Mouse (Mus musculus): ENCODE data around the gene Prss28. TPM values are rescaled to one million over a fixed set of nuclear protein-coding genes. Genes with fewer than 3 reads are reported as not detected.

The Prss28 gene
- polyA plus RNA-seq, 1 experiment from 2014 or later, result not detected

- H3K36me3 ChIP-seq (ENCODE audit: control insufficient read depth, insufficient read depth, low read length), result no peaks in the 10 kb centered on the region
- no peak overlapping the region for H3K4me3 ChIP-seq (replicated peaks; ENCODE audit: low read length)
- 67% methylated on average over 9 of the region's 9 CpGs for WGBS
- H3K4me2 ChIP-seq (ENCODE audit: low read depth, low read length), result no peak overlapping the region
- no peak overlapping the region for H3K9ac ChIP-seq (ENCODE audit: low read length)
- peaks cover 2% of the 10 kb centered on the region; the same call in 1 of the 2 replicates for H3K27me3 ChIP-seq (ENCODE audit: control insufficient read depth, insufficient read depth, low read length)
- no peak overlapping the region for H3K27ac ChIP-seq (ENCODE audit: low read length)
- no peaks in the 10 kb centered on the region for H3K9me3 ChIP-seq (replicated peaks; ENCODE audit: control insufficient read depth, low read length)
- no peak for ATAC-seq (ENCODE audit: insufficient read depth, low FRiP score)
- H3K4me1 ChIP-seq (ENCODE audit: control insufficient read depth, insufficient read depth, low read length), result no peaks in the 10 kb centered on the region
Observed at GRCm38 (mm10) chr17:25332321-25332720, 23.9 kb downstream of the Prss28 start.

DNA sequence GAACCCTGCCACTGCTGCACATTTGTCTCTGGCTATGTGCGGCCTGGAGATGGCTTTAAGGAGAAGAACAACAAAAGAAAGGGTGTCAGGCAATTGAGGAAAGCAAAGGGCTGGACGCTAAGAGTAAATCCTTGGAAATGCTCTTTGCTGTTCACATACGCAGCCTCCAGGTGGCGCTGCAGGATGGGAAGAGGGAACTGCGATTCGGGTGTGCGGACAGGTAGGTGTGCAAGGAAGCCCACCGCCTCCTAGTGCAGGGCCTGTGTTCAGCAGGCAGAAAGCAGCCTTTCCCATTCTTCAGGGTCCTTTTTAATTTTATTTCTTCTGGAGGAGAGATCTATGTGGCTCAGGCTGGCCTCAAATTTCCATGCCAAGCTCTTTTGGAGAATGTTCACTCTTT is 25.5 kb downstream of the Prss28 start:
- Histone ChIP-seq H3K4me2 (ENCODE audit: low read depth, low read length) (no peak overlapping the region), H3K9ac (ENCODE audit: low read length) (no peak overlapping the region), H3K9me3 (replicated peaks; ENCODE audit: control insufficient read depth, low read length) (no peaks in the 10 kb centered on the region), H3K27ac (ENCODE audit: low read length) (no peak overlapping the region), H3K36me3 (ENCODE audit: control insufficient read depth, insufficient read depth, low read length) (no peaks in the 10 kb centered on the region), H3K27me3 (ENCODE audit: control insufficient read depth, insufficient read depth, low read length) (peaks cover 2% of the 10 kb centered on the region; the same call in 1 of the 2 replicates), H3K4me1 (ENCODE audit: control insufficient read depth, insufficient read depth, low read length) (no peaks in the 10 kb centered on the region), H3K4me3 (replicated peaks; ENCODE audit: low read length) (no peak overlapping the region)
- WGBS, result 0% methylated on average over 8 of the region's 8 CpGs
- ATAC-seq (ENCODE audit: insufficient read depth, low FRiP score), result no peak

- no peak overlapping the region for H3K9ac ChIP-seq (ENCODE audit: low read length)
- H3K9me3 ChIP-seq (replicated peaks; ENCODE audit: control insufficient read depth, low read length), result no peaks in the 10 kb centered on the region
- WGBS, result 76% methylated on average over 4 of the region's 4 CpGs
- no peak overlapping the region for H3K4me2 ChIP-seq (ENCODE audit: low read depth, low read length)
- no peak for ATAC-seq (ENCODE audit: insufficient read depth, low FRiP score)
- no peak overlapping the region for H3K27ac ChIP-seq (ENCODE audit: low read length)
- no peaks in the 10 kb centered on the region for H3K36me3 ChIP-seq (ENCODE audit: control insufficient read depth, insufficient read depth, low read length)
- no peak overlapping the region for H3K4me3 ChIP-seq (replicated peaks; ENCODE audit: low read length)
- peaks cover 2% of the 10 kb centered on the region; the same call in 1 of the 2 replicates for H3K27me3 ChIP-seq (ENCODE audit: control insufficient read depth, insufficient read depth, low read length)
- H3K4me1 ChIP-seq (ENCODE audit: control insufficient read depth, insufficient read depth, low read length), result no peaks in the 10 kb centered on the region
Observed at GRCm38 (mm10) chr17:25338218-25338617, 29.8 kb downstream of the Prss28 start.

DNA sequence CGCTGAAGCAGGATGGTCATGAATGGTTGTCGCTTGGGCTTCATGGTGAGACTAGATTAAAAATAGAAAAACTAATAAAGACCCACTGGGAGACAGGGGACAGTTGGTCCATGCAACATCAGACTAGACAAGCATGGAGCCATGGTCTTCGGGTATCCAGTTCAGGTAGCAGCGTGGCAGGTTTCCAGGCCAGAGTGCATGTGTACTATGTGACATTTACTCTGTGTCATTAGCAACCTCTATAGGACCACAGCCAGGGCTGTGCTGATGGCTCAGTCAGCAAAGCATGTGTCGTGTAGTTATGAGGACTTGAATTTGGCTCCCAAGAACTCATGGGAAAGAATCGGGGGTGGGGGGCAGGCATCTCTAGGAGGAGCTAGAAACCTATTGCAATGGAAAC is 31.6 kb downstream of the Prss28 start:
- Histone ChIP-seq H3K9ac (ENCODE audit: low read length) (no peak overlapping the region), H3K4me2 (ENCODE audit: low read depth, low read length) (no peak overlapping the region), H3K27me3 (ENCODE audit: control insufficient read depth, insufficient read depth, low read length) (no peaks in the 10 kb centered on the region), H3K9me3 (replicated peaks; ENCODE audit: control insufficient read depth, low read length) (no peaks in the 10 kb centered on the region), H3K36me3 (ENCODE audit: control insufficient read depth, insufficient read depth, low read length) (no peaks in the 10 kb centered on the region), H3K27ac (ENCODE audit: low read length) (no peak overlapping the region), H3K4me1 (ENCODE audit: control insufficient read depth, insufficient read depth, low read length) (no peaks in the 10 kb centered on the region), H3K4me3 (replicated peaks; ENCODE audit: low read length) (no peak overlapping the region)
- WGBS, result 83% methylated on average over 6 of the region's 6 CpGs
- no peak for ATAC-seq (ENCODE audit: insufficient read depth, low FRiP score)

GRCm38 (mm10) chr17:25341490-25341889 is 33.0 kb downstream of the Prss28 start:
- no peaks in the 10 kb centered on the region for H3K36me3 ChIP-seq (ENCODE audit: control insufficient read depth, insufficient read depth, low read length)
- H3K4me1 ChIP-seq (ENCODE audit: control insufficient read depth, insufficient read depth, low read length), result no peaks in the 10 kb centered on the region
- no peak overlapping the region for H3K4me3 ChIP-seq (replicated peaks; ENCODE audit: low read length)
- no peak overlapping the region for H3K27ac ChIP-seq (ENCODE audit: low read length)
- ATAC-seq (ENCODE audit: insufficient read depth, low FRiP score), result no peak
- 47% methylated on average over 3 of the region's 3 CpGs for WGBS
- no peaks in the 10 kb centered on the region for H3K9me3 ChIP-seq (replicated peaks; ENCODE audit: control insufficient read depth, low read length)
- H3K4me2 ChIP-seq (ENCODE audit: low read depth, low read length), result no peak overlapping the region
- no peaks in the 10 kb centered on the region for H3K27me3 ChIP-seq (ENCODE audit: control insufficient read depth, insufficient read depth, low read length)
- H3K9ac ChIP-seq (ENCODE audit: low read length), result no peak overlapping the region

- H3K36me3 ChIP-seq (ENCODE audit: control insufficient read depth, insufficient read depth, low read length), result no peaks in the 10 kb centered on the region
- 93% methylated on average over 4 of the region's 4 CpGs for WGBS
- H3K27me3 ChIP-seq (ENCODE audit: control insufficient read depth, insufficient read depth, low read length), result no peaks in the 10 kb centered on the region
- no peak within 1 kb of the TSS for H3K27ac ChIP-seq (ENCODE audit: low read length)
- no peak within 1 kb of the TSS for H3K4me3 ChIP-seq (replicated peaks; ENCODE audit: low read length)
- no peak for ATAC-seq (ENCODE audit: insufficient read depth, low FRiP score)
- no peak within 1 kb of the TSS for H3K9ac ChIP-seq (ENCODE audit: low read length)
- H3K4me2 ChIP-seq (ENCODE audit: low read depth, low read length), result no peak within 1 kb of the TSS
- no peaks in the 10 kb centered on the region for H3K9me3 ChIP-seq (replicated peaks; ENCODE audit: control insufficient read depth, low read length)
- H3K4me1 ChIP-seq (ENCODE audit: control insufficient read depth, insufficient read depth, low read length), result no peaks in the 10 kb centered on the region
Observed at GRCm38 (mm10) chr17:25345462-25345861, 37.0 kb downstream of the Prss28 start, which contains the start of gene Tpsab1. Gene Tpsab1 (minus strand): TSS chr17:25345562.

DNA sequence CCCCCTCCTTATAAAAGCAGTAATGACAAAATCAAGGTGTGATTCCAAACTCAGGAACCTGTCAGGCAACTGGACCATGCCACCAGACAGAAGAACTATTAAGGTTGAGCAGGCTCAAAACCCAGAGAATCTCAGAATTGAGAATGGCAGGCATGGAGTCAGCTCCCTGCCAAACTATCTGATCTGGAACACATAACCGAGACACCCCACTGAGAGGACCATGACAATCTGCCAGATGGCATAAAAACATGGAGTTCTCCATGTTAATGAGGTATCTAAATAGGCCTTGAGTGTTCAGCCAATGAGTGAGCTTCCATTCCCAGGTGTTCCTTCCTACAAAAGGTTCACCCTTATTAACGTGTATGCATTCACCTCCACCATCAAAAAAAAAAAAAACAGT is 52.8 kb downstream of the Prss28 start:
- no peak overlapping the region for H3K4me3 ChIP-seq (replicated peaks; ENCODE audit: low read length)
- no peak overlapping the region for H3K4me2 ChIP-seq (ENCODE audit: low read depth, low read length)
- no peaks in the 10 kb centered on the region for H3K4me1 ChIP-seq (ENCODE audit: control insufficient read depth, insufficient read depth, low read length)
- no peaks in the 10 kb centered on the region for H3K36me3 ChIP-seq (ENCODE audit: control insufficient read depth, insufficient read depth, low read length)
- no peaks in the 10 kb centered on the region for H3K9me3 ChIP-seq (replicated peaks; ENCODE audit: control insufficient read depth, low read length)
- WGBS, result 66% methylated on average over 2 of the region's 2 CpGs
- no peak for ATAC-seq (ENCODE audit: insufficient read depth, low FRiP score)
- no peak overlapping the region for H3K27ac ChIP-seq (ENCODE audit: low read length)
- no peak overlapping the region for H3K9ac ChIP-seq (ENCODE audit: low read length)
- no peaks in the 10 kb centered on the region for H3K27me3 ChIP-seq (ENCODE audit: control insufficient read depth, insufficient read depth, low read length)

Other genes starting within 250 kb of the Prss28 start
- gene Tmem204, start 225.1 kb upstream of the Prss28 start, polyA plus RNA-seq (2015; fragmentation: Nextera tagmentation; extraction: Ambion mirVana), result 24.1 and 25.2 TPM in 2 replicates
- gene Telo2, start 192.7 kb upstream of the Prss28 start, polyA plus RNA-seq (2015; fragmentation: Nextera tagmentation; extraction: Ambion mirVana), result 38.9 and 39.9 TPM in 2 replicates
- 0.50 and 0.56 TPM in 2 replicates for gene Ptx4, start 187.9 kb upstream of the Prss28 start, polyA plus RNA-seq (2015; fragmentation: Nextera tagmentation; extraction: Ambion mirVana)
- 21.4 and 24.7 TPM in 2 replicates for gene Clcn7, start 175.3 kb upstream of the Prss28 start, polyA plus RNA-seq (2015; fragmentation: Nextera tagmentation; extraction: Ambion mirVana)
- 0.79 TPM in 2 replicates for gene Ccdc154, start 146.2 kb upstream of the Prss28 start, polyA plus RNA-seq (2015; fragmentation: Nextera tagmentation; extraction: Ambion mirVana)
- gene Gm38655, start 133.2 kb upstream of the Prss28 start, polyA plus RNA-seq (2015; fragmentation: Nextera tagmentation; extraction: Ambion mirVana), result 6.6 and 7.0 TPM in 2 replicates
- 30.4 and 33.5 TPM in 2 replicates for gene BC003965, start 124.1 kb upstream of the Prss28 start, polyA plus RNA-seq (2015; fragmentation: Nextera tagmentation; extraction: Ambion mirVana)
- 6.9 and 9.0 TPM in 2 replicates for gene Unkl, start 120.2 kb upstream of the Prss28 start, polyA plus RNA-seq (2015; fragmentation: Nextera tagmentation; extraction: Ambion mirVana)
- gene Gnptg, start 68.5 kb upstream of the Prss28 start, polyA plus RNA-seq (2015; fragmentation: Nextera tagmentation; extraction: Ambion mirVana), result 39.9 and 40.9 TPM in 2 replicates
- gene Tsr3, start 68.5 kb upstream of the Prss28 start, polyA plus RNA-seq (2015; fragmentation: Nextera tagmentation; extraction: Ambion mirVana), result 35.8 and 37.1 TPM in 2 replicates
- gene Baiap3, start 52.3 kb upstream of the Prss28 start, polyA plus RNA-seq (2015; fragmentation: Nextera tagmentation; extraction: Ambion mirVana), result 4.3 and 5.2 TPM in 2 replicates
- 441 and 478 TPM in 2 replicates for gene Ube2i, start 34.0 kb upstream of the Prss28 start, polyA plus RNA-seq (2015; fragmentation: Nextera tagmentation; extraction: Ambion mirVana)
- gene Prss34, start 10.3 kb upstream of the Prss28 start, polyA plus RNA-seq (2015; fragmentation: Nextera tagmentation; extraction: Ambion mirVana), result 1.3 and 1.4 TPM in 2 replicates
- gene Prss29, start 10.0 kb downstream of the Prss28 start, polyA plus RNA-seq (2015; fragmentation: Nextera tagmentation; extraction: Ambion mirVana), result not detected in 2 replicates
- gene Tpsab1, start 36.9 kb downstream of the Prss28 start, polyA plus RNA-seq (2015; fragmentation: Nextera tagmentation; extraction: Ambion mirVana), result 0.50 and 0.53 TPM in 2 replicates
- gene Tpsb2, start 57.7 kb downstream of the Prss28 start, polyA plus RNA-seq (2015; fragmentation: Nextera tagmentation; extraction: Ambion mirVana), result 13.4 and 19.2 TPM in 2 replicates
- 2.3 and 3.5 TPM in 2 replicates for gene Tpsg1, start 60.6 kb downstream of the Prss28 start, polyA plus RNA-seq (2015; fragmentation: Nextera tagmentation; extraction: Ambion mirVana)
- gene Cacna1h, start 125.1 kb downstream of the Prss28 start, polyA plus RNA-seq (2015; fragmentation: Nextera tagmentation; extraction: Ambion mirVana), result 2.6 and 2.9 TPM in 2 replicates
- not detected in 2 replicates for gene Tekt4, start 146.0 kb downstream of the Prss28 start, polyA plus RNA-seq (2015; fragmentation: Nextera tagmentation; extraction: Ambion mirVana)
- 0.35 and 0.49 TPM in 2 replicates for gene Sstr5, start 188.6 kb downstream of the Prss28 start, polyA plus RNA-seq (2015; fragmentation: Nextera tagmentation; extraction: Ambion mirVana)

Measured in stomach, embryonic 16.5 days (tissue).